Mouse (Mus musculus): ENCODE measurements around the gene Rdh16. TPM values are rescaled to one million over a fixed set of nuclear protein-coding genes. Genes with fewer than 3 reads are reported as not detected.

The Rdh16 gene
- total RNA-seq, 2 experiments from 2014 or later, result not detected

Other genes starting within 250 kb of the Rdh16 start
- gene Lrp1, start 180.0 kb upstream of the Rdh16 start, total RNA-seq (2015), result 85.5 and 104 TPM in 2 replicates
- gene Lrp1, start 180.0 kb upstream of the Rdh16 start, total RNA-seq (2017), result 62.4 and 72.2 TPM in 2 replicates
- gene Stat6, start 158.2 kb upstream of the Rdh16 start, total RNA-seq (2015), result 82.5 and 89.6 TPM in 2 replicates
- gene Stat6, start 158.2 kb upstream of the Rdh16 start, total RNA-seq (2017), result 120 and 128 TPM in 2 replicates
- 15.2 and 18.4 TPM in 2 replicates for gene Nemp1, start 134.3 kb upstream of the Rdh16 start, total RNA-seq (2015)
- 17.0 and 17.5 TPM in 2 replicates for gene Nemp1, start 134.3 kb upstream of the Rdh16 start, total RNA-seq (2017)
- 2.0 and 2.6 TPM in 2 replicates for gene Nab2, start 132.6 kb upstream of the Rdh16 start, total RNA-seq (2015)
- gene Nab2, start 132.6 kb upstream of the Rdh16 start, total RNA-seq (2017), result 2.3 and 2.4 TPM in 2 replicates
- gene Myo1a, start 96.0 kb upstream of the Rdh16 start, total RNA-seq (2015), result 0.16 TPM in 1 of 2 replicates, not detected in the other
- gene Myo1a, start 96.0 kb upstream of the Rdh16 start, total RNA-seq (2017), result 0.20 TPM in 1 of 2 replicates, not detected in the other
- 1.1 and 1.8 TPM in 2 replicates for gene Tac2, start 76.7 kb upstream of the Rdh16 start, total RNA-seq (2015)
- gene Tac2, start 76.7 kb upstream of the Rdh16 start, total RNA-seq (2017), result 0.37 and 0.51 TPM in 2 replicates
- 3.3 and 5.1 TPM in 2 replicates for gene Zbtb39, start 61.6 kb upstream of the Rdh16 start, total RNA-seq (2015)
- gene Zbtb39, start 61.6 kb upstream of the Rdh16 start, total RNA-seq (2017), result 3.2 and 4.3 TPM in 2 replicates
- gene Gpr182, start 49.4 kb upstream of the Rdh16 start, total RNA-seq (2015), result not detected in 2 replicates
- gene Gpr182, start 49.4 kb upstream of the Rdh16 start, total RNA-seq (2017), result 0.11 TPM in 1 of 2 replicates, not detected in the other
- not detected in 2 replicates for gene Rdh1, start 41.4 kb upstream of the Rdh16 start, total RNA-seq (2015)
- not detected in 2 replicates for gene Rdh1, start 41.4 kb upstream of the Rdh16 start, total RNA-seq (2017)
- gene Rdh16f1, start 41.4 kb upstream of the Rdh16 start, total RNA-seq (2015), result not detected in 2 replicates
- not detected in 2 replicates for gene Rdh16f1, start 41.4 kb upstream of the Rdh16 start, total RNA-seq (2017)
- not detected in 2 replicates for gene Rdh9, start 24.8 kb upstream of the Rdh16 start, total RNA-seq (2015)
- gene Rdh9, start 24.8 kb upstream of the Rdh16 start, total RNA-seq (2017), result not detected in 2 replicates
- gene Rdh19, start 48.8 kb downstream of the Rdh16 start, total RNA-seq (2015), result not detected in 2 replicates
- not detected in 2 replicates for gene Rdh19, start 48.8 kb downstream of the Rdh16 start, total RNA-seq (2017)
- not detected in 2 replicates for gene Rdh16f2, start 65.3 kb downstream of the Rdh16 start, total RNA-seq (2015)
- not detected in 2 replicates for gene Rdh16f2, start 65.3 kb downstream of the Rdh16 start, total RNA-seq (2017)
- gene Rdh7, start 87.7 kb downstream of the Rdh16 start, total RNA-seq (2015), result not detected in 2 replicates
- gene Rdh7, start 87.7 kb downstream of the Rdh16 start, total RNA-seq (2017), result not detected in 2 replicates
- gene Sdr9c7, start 97.4 kb downstream of the Rdh16 start, total RNA-seq (2015), result not detected in 2 replicates
- not detected in 2 replicates for gene Sdr9c7, start 97.4 kb downstream of the Rdh16 start, total RNA-seq (2017)
- gene Hsd17b6, start 206.5 kb downstream of the Rdh16 start, total RNA-seq (2015), result not detected in 2 replicates
- gene Hsd17b6, start 206.5 kb downstream of the Rdh16 start, total RNA-seq (2017), result not detected in 2 replicates
- gene Prim1, start 214.0 kb downstream of the Rdh16 start, total RNA-seq (2015), result 70.7 and 76.4 TPM in 2 replicates
- gene Prim1, start 214.0 kb downstream of the Rdh16 start, total RNA-seq (2017), result 66.4 and 66.8 TPM in 2 replicates
- gene Naca, start 234.4 kb downstream of the Rdh16 start, total RNA-seq (2015), result 699 and 796 TPM in 2 replicates
- 1,510 and 1,709 TPM in 2 replicates for gene Naca, start 234.4 kb downstream of the Rdh16 start, total RNA-seq (2017)